Mouse (Mus musculus) testis, adult 2 months (tissue): ENCODE measurements around the gene Phb.

Source experiments
- CTCF ChIP-seq: fragments of 200-500 bp; IDR thresholded peaks from 2 replicates; pipeline ENCODE4 v1.5.1; 2012; ENCODE audit warnings: low read depth, mild to moderate bottlenecking, inconsistent platforms, low read length, moderate library complexity; ENCODE audit not compliant: control insufficient read depth, insufficient read depth, insufficient replicate concordance
- POLR2A ChIP-seq: fragments of 200-500 bp; IDR thresholded peaks from 2 replicates; pipeline ENCODE4 v1.6.1; 2012; ENCODE audit warnings: low read depth, mild to moderate bottlenecking, inconsistent platforms, low read length, moderate library complexity; ENCODE audit not compliant: control insufficient read depth

- TF ChIP-seq CTCF: no peak
- TF ChIP-seq POLR2A: no peak
Observed at GRCm38 (mm10) chr11:95712085-95712562, 45.4 kb downstream of the Phb start.
